Mouse (Mus musculus) liver, postnatal 0 days (tissue): Measurements from ENCODE around the gene Nkiras2.

Experiments
- CTCF ChIP-seq: sonication (generic); IDR thresholded peaks from 2 replicates; pipeline ENCODE4 v1.5.1; 2016; ENCODE audit warnings: antibody characterized with exemption, low read depth
- EP300 ChIP-seq: IDR thresholded peaks from 2 replicates; pipeline ENCODE4 v1.6.1; 2016; ENCODE audit warnings: antibody characterized with exemption, low read depth, mild to moderate bottlenecking

DNA sequence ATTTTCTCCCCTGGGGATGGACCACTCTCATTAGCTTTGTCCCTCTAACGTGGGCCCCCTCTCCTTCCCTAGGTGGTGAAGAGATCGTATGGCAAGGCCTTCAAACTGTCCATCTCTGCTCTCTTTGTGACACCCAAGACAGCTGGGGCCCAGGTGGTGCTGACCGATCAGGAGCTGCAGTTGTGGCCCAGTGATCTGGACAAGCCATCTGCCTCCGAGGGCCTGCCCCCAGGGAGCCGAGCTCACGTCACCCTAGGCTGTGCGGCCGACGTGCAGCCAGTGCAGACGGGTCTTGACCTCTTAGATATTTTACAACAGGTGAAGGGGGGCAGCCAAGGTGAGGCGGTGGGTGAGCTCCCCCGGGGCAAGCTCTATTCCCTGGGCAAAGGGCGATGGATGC, 38.8 kb upstream of the Nkiras2 start:
- no peak for TF ChIP-seq CTCF
- no peak for TF ChIP-seq EP300
